Mouse (Mus musculus): ENCODE results near the gene Gm8094. TPM values are rescaled to one million over a fixed set of nuclear protein-coding genes. Genes with fewer than 3 reads are reported as not detected.
"Not testable (repeated sequence)": the region's sequence is repeated elsewhere in the genome, so short reads cannot be mapped to it uniquely, and the experiment has no call there.

The Gm8094 gene
- not detected for total RNA-seq (2021)

- intact Hi-C loops (cut with DNase I); DNase-seq (ENCODE audit: low spot score): not testable (repeated sequence)
These were observed at the start of gene Gm8094 for GRCm38 (mm10) chr14:43076543-43076942. TSS of gene Gm8094 (minus strand) at chr14:43076643.

- DNase-seq (ENCODE audit: low spot score); intact Hi-C loops (cut with DNase I): not testable (repeated sequence)
These were observed 43.2 kb upstream of the Gm8094 start for GRCm38 (mm10) chr14:43119673-43120072.

GRCm38 (mm10) chr14:43100301-43100700, 23.9 kb upstream of the Gm8094 start, which contains the start of gene Gm8104:
TSS of gene Gm8104 (plus strand) at chr14:43100601.
- DNase-seq (ENCODE audit: low spot score); intact Hi-C loops (cut with DNase I): not testable (repeated sequence)

GRCm38 (mm10) chr14:43089103-43089919, 12.9 kb upstream of the Gm8094 start:
- DNase-seq (ENCODE audit: low spot score); intact Hi-C loops (cut with DNase I): not testable (repeated sequence)

GRCm38 (mm10) chr14:43084936-43085730, 8.7 kb upstream of the Gm8094 start:
- DNase-seq (ENCODE audit: low spot score); intact Hi-C loops (cut with DNase I): not testable (repeated sequence)

- intact Hi-C loops (cut with DNase I), result not testable (repeated sequence)
- DNase-seq (ENCODE audit: low spot score), result peak; percentile 5
These were observed 16.3 kb downstream of the Gm8094 start for GRCm38 (mm10) chr14:43060179-43060578.

GRCm38 (mm10) chr14:43058063-43058462, 18.4 kb downstream of the Gm8094 start:
- intact Hi-C loops (cut with DNase I), result not testable (repeated sequence)
- DNase-seq (ENCODE audit: low spot score), result peak; percentile 4

Other genes with a start within 250 kb of the Gm8094 start
- not detected for gene Gm21977, start 223.2 kb downstream of the Gm8094 start, total RNA-seq (2021)
- not detected for gene Gm8082, start 83.0 kb downstream of the Gm8094 start, total RNA-seq (2021)
- gene Gm10376, start 61.0 kb downstream of the Gm8094 start, total RNA-seq (2021), result not detected
- gene Gm8104, start 24.0 kb upstream of the Gm8094 start, total RNA-seq (2021), result not detected
- gene Gm7233, start 103.2 kb upstream of the Gm8094 start, total RNA-seq (2021), result not detected
- not detected for gene Gm8122, start 158.7 kb upstream of the Gm8094 start, total RNA-seq (2021)
- gene Gm8126, start 182.0 kb upstream of the Gm8094 start, total RNA-seq (2021), result not detected
- not detected for gene Gm9732, start 198.4 kb upstream of the Gm8094 start, total RNA-seq (2021)
- gene Gm8127, start 217.2 kb upstream of the Gm8094 start, total RNA-seq (2021), result not detected